Mouse (Mus musculus): Measurements from ENCODE around the gene Celf5.

- TF ChIP-seq SIN3A (IDR thresholded peaks at IDR 0.05; ENCODE audit: low read length) (no peak), ZC3H11A (IDR thresholded peaks at IDR 0.05; ENCODE audit: low read depth, low read length) (no peak), CHD2 (IDR thresholded peaks at IDR 0.05; ENCODE audit: low read length) (no peak), EP300 (IDR thresholded peaks at IDR 0.05; ENCODE audit: low read depth in 1 of 2, low read length in 2 of 2) (no peak), BHLHE40 (IDR thresholded peaks at IDR 0.05; ENCODE audit: borderline replicate concordance, low read depth, low read length) (no peak), TCF12 (IDR thresholded peaks at IDR 0.05; ENCODE audit: low read depth, low read length) (no peak), MAZ (IDR thresholded peaks at IDR 0.05; ENCODE audit: low read depth, low read length) (no peak), GATA1 (IDR thresholded peaks at IDR 0.05; ENCODE audit: low read depth, low read length) (no peak), POLR2A (IDR thresholded peaks at IDR 0.05; ENCODE audit: control insufficient read depth in 1 of 2, insufficient read depth in 1 of 2, low read depth in 1 of 2, low read length in 2 of 2, poor library complexity in 1 of 2) (no peak), JUND (IDR thresholded peaks at IDR 0.05; ENCODE audit: low read depth, low read length) (no peak), CTCF (IDR thresholded peaks at IDR 0.05 in 2 of 3, conservative IDR thresholded peaks at IDR 0.05 in 1 of 3; ENCODE audit: control insufficient read depth in 1 of 3, insufficient read depth in 1 of 3, low read depth in 2 of 3, low read length in 3 of 3, poor library complexity in 1 of 3, severe bottlenecking in 1 of 3) (no peak)
These were observed 9.5 kb downstream of the Celf5 start for GRCm38 (mm10) chr10:81473003-81473451.
